Mouse (Mus musculus): ENCODE data around the gene Paox. TPM values are rescaled to one million over a fixed set of nuclear protein-coding genes. Genes with fewer than 3 reads are reported as not detected.

Gene Paox
- polyA plus RNA-seq (2012; rRNA removed), result 8.3 and 9.1 TPM in 2 replicates

DNA sequence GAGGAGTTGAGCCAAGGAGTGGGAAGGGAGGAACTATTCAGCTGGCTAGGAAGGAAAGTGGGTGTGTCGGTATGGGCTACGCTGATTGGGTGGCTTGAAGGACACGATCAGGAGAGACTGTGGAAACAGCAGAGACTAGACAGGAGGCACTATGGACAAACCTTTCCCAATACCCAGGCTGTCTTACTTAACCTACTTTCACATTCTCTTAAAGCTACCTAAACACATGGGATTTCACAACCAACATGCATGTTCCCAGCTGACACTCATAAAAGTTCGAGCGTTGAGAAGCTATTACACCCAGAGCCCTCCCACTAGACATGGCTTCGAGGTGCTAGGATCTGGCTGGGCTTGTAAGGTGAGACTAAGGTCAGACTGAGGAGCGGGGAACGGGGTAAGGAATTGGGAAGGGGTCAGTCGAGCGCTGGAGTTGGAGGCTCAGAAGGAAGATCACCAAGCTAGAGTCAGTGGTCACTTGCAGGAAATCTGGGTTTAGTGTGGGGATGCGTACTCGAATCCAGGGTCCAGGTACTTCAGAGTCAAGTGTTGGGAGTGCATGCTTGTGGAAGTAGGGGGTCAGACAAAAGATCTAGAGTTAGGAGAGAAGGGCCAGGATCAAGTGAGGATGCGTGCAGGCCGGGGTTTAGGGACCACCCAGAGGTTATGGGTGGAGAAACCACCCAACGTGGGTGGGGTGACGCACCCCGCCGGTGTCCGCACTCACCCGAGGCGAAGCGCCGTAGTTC is at the start of gene Paox:
TSS of gene Paox (plus strand) at position 217 of the 746 bp plus-strand sequence.

GRCm38 (mm10) chr7:140082242-140082678 is 33.3 kb upstream of the Paox start, which contains the start of gene Caly:
Gene Caly, minus strand, starts transcription at chr7:140082548.

GRCm38 (mm10) chr7:140092924-140093528 is 22.6 kb upstream of the Paox start, which contains the start of gene Prap1:
Gene Prap1, plus strand, starts transcription at chr7:140093395.

DNA sequence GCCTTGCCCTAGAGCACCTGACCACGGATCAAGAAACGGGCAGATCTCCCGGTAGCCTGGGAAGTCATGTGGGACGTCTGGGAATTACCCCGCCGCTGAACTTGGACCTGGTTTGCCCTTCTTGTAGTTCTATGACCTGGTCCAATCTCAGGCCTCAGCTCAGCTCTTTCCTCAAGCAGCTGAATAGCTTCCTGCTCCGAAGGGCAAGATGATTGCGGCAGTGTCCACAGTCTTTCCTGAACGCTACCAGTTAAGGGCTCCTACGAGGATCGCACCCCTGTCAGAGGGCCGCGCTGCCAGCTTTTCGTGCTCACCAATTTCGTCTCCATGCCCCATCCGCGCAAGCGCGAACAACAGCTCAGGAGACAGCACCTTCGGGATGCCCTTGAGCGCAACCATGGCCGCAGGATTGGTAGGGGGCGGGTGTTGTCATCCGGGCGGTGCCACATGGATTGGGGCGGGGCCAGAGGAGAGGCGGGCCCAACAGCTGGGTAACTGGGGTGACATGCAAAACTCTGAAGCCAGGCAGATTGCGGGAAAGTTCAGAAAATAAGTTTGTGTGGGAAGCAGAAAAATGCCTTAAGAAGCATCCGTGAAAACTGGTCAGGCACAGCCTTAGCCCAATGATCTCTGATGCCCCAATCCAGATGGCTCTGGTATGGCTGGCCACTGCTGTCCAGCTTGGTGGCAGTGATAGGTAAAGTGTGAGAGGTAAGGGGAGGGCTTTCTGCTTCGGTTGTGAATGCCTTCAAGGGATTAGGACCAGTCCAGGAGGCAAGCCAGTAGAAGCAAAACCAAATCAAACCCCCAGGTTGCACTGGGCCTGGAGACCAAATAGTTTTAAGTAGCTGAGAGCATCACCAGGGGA is 13.4 kb upstream of the Paox start, which contains the start of gene Fuom:
TSS of gene Fuom (minus strand) at position 449 of the 868 bp plus-strand sequence.

DNA sequence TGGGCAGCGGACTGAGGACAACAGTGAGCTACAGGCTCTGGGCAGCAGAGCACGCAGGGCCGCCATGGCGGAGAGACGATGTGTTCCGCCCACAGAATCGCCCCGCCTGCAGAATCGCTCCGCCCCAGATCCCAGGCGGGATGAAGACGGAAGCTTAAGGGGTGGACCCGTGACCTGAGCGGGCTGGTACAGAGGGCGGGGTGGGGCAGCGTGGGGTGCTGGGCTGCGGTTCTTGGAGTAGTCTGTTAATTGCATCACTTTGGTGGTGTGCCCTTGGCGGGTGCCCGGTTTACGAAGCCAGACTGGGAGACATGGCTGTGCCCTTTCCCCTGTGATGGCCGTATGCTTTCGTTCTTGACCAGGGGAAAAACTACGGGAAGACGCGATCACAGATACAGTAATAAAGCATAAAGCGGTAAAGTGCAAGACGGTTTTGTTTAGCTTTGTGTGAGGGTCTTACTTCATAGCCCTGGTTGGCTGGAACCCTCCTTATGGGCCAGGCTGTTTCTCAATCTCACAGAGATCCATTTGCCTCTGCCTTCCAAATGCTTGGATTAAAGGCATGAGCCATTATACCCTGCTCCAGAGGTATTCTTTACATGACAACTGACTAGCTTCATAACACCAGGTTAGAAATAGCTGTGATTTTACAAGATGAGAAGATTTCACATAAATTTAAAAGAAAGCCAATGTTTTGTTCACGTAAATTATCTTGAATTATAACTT is 893 bp downstream of the Paox start, which contains the start of gene Echs1:
TSS of gene Echs1 (minus strand) at position 148 of the 726 bp plus-strand sequence.

GRCm38 (mm10) chr7:140137135-140138020 is 21.8 kb downstream of the Paox start, which contains the start of gene Mtg1:
Gene Mtg1, plus strand, starts transcription at chr7:140137564.

GRCm38 (mm10) chr7:140154218-140154927 is 38.8 kb downstream of the Paox start, which contains the start of gene Sprn:
Gene Sprn, minus strand, starts transcription at chr7:140154877.

GRCm38 (mm10) chr7:140164664-140165063 is 49.1 kb downstream of the Paox start, which contains the start of gene Olfr522:
Gene Olfr522, minus strand, starts transcription at chr7:140164764.

DNA sequence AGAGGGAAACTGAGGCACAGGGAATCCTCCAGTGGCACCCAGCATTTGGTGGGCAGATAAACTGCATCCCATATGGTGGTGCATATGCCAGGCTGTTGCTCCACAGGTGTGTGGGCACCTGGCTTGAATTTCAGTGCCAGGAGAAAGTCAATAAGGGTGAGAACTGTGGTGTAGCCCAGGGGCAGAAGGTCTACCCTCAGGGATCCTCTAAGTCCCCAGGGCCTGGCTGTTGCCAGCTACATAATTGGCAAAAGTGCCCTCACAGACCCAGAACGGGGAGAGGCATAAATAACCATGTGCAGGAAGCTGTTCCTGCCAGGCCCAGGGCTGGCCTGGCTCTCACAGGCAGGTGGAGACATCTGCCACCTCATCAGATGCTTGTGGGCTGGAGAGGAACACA is 57.3 kb downstream of the Paox start, which contains the start of gene Olfr523:
TSS of gene Olfr523 (plus strand) at position 282 of the 400 bp plus-strand sequence.

Other genes with a start within 250 kb of the Paox start
- 0.26 and 0.41 TPM in 2 replicates for gene Kndc1, start 221.1 kb upstream of the Paox start, polyA plus RNA-seq (2012; rRNA removed)
- 0.23 TPM in 1 of 2 replicates, not detected in the other for gene Utf1, start 172.0 kb upstream of the Paox start, polyA plus RNA-seq (2012; rRNA removed)
- gene 6430531B16Rik, start 137.0 kb upstream of the Paox start, polyA plus RNA-seq (2012; rRNA removed), result 0.16 TPM in 2 replicates
- 4.5 and 5.3 TPM in 2 replicates for gene Adam8, start 123.2 kb upstream of the Paox start, polyA plus RNA-seq (2012; rRNA removed)
- 55.6 and 88.0 TPM in 2 replicates for gene Zfp511, start 79.4 kb upstream of the Paox start, polyA plus RNA-seq (2012; rRNA removed)
- 13.5 and 15.3 TPM in 2 replicates for gene Tubgcp2, start 79.1 kb upstream of the Paox start, polyA plus RNA-seq (2012; rRNA removed)
- 0.08 and 0.16 TPM in 2 replicates for gene Msx3, start 66.7 kb upstream of the Paox start, polyA plus RNA-seq (2012; rRNA removed)
- 4.1 and 5.0 TPM in 2 replicates for gene Caly, start 33.3 kb upstream of the Paox start, polyA plus RNA-seq (2012; rRNA removed)
- 14.8 and 25.0 TPM in 2 replicates for gene Prap1, start 22.4 kb upstream of the Paox start, polyA plus RNA-seq (2012; rRNA removed)
- gene Fuom, start 13.4 kb upstream of the Paox start, polyA plus RNA-seq (2012; rRNA removed), result 100 and 110 TPM in 2 replicates
- gene Echs1, start 677 bp downstream of the Paox start, polyA plus RNA-seq (2012; rRNA removed), result 112 and 131 TPM in 2 replicates
- gene Mtg1, start 21.8 kb downstream of the Paox start, polyA plus RNA-seq (2012; rRNA removed), result 14.0 and 15.3 TPM in 2 replicates
- gene Sprn, start 39.1 kb downstream of the Paox start, polyA plus RNA-seq (2012; rRNA removed), result 0.93 and 1.4 TPM in 2 replicates
- gene Olfr522, start 49.0 kb downstream of the Paox start, polyA plus RNA-seq (2012; rRNA removed), result not detected in 2 replicates
- gene Olfr523, start 57.4 kb downstream of the Paox start, polyA plus RNA-seq (2012; rRNA removed), result 0.10 TPM in 1 of 2 replicates, not detected in the other
- not detected in 2 replicates for gene Olfr524, start 90.2 kb downstream of the Paox start, polyA plus RNA-seq (2012; rRNA removed)
- 0.30 and 0.50 TPM in 2 replicates for gene Cd163l1, start 102.5 kb downstream of the Paox start, polyA plus RNA-seq (2012; rRNA removed)
- 0.16 TPM in 1 of 2 replicates, not detected in the other for gene 5830411N06Rik, start 131.5 kb downstream of the Paox start, polyA plus RNA-seq (2012; rRNA removed)
- gene Olfr525, start 205.1 kb downstream of the Paox start, polyA plus RNA-seq (2012; rRNA removed), result not detected in 2 replicates
- gene Olfr527, start 218.2 kb downstream of the Paox start, polyA plus RNA-seq (2012; rRNA removed), result not detected in 2 replicates
- gene Olfr60, start 245.9 kb downstream of the Paox start, polyA plus RNA-seq (2012; rRNA removed), result 0.29 and 0.58 TPM in 2 replicates

All from colon, adult 2 months (tissue).